Mouse (Mus musculus): ENCODE results near the gene AW822073. TPM values are rescaled to one million over a fixed set of nuclear protein-coding genes. Genes with fewer than 3 reads are reported as not detected.
"Not testable (repeated sequence)": the region's sequence is repeated elsewhere in the genome, so short reads cannot be mapped to it uniquely, and the experiment has no call there.

Gene AW822073
- total RNA-seq, 2 experiments from 2014 or later = not detected

- ATAC-seq (replicated peaks; ENCODE audit: low FRiP score, poor library complexity, severe bottlenecking) = not testable (repeated sequence)
Measured at GRCm38 (mm10) chr10:58223972-58224805, 541 bp downstream of the AW822073 start.

- ATAC-seq (replicated peaks; ENCODE audit: low FRiP score, poor library complexity, severe bottlenecking) = not testable (repeated sequence)
Measured at GRCm38 (mm10) chr10:58223161-58223560, 1.6 kb downstream of the AW822073 start.

DNA sequence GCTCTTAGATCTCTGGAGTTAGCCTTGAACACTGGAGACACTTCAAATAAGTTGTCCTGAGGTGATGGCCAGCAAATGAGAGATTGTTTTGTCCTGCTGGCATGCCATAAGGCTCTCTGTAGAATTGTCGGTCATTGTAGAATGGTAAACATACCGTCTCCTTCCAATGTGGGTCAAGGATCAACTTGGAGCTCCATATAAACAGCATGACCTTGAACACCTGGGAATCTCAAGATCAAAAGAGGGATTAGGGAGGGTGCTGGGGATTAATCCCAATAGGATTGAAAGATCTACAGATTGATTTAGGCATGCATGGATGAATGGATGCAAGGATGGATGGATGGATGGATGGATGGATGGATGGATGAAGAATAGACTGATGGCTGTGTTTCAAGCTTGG lies 3.2 kb downstream of the AW822073 start:
- ATAC-seq (replicated peaks; ENCODE audit: low FRiP score, poor library complexity, severe bottlenecking) = not testable (repeated sequence)

GRCm38 (mm10) chr10:58220726-58221125 lies 4.0 kb downstream of the AW822073 start:
- no peak for ATAC-seq (replicated peaks; ENCODE audit: low FRiP score, poor library complexity, severe bottlenecking)

DNA sequence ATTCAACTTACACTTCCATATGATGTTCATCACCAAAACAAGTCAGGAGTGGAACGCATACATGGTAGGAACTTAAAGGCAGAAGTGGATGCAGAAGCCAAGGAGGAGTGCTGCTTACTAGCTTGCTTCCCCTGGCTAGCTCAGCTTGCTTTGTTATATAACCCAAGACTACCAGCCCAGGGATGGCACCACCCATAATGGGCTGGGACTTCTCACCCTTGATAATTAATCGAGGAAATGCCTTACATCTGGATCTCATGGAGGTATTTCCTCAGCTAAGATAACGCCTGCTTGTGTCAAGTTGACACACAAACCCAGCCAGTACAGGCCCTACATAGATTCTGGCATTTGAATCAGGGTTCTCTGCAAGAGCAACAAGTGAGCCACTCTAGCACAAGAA lies 7.4 kb downstream of the AW822073 start:
- no peak for ATAC-seq (replicated peaks; ENCODE audit: low FRiP score, poor library complexity, severe bottlenecking)

DNA sequence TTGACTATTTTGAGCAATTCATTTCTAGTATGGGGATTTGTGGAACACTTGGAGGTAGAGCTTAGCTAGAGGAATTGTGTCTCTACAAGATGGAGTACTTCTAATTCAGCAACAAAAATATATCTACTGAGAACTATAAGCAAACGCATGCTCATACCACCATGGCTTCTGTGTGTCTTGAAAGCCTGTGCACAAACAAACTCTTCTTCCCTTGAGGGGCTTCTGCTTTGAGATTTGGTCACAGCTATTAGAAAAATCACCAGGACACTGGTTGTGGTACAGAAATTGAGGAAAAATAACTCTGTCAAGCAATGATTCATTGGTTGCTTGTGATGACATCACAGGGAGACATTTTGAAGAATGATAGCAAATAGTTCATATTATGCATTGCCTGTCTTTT lies 9.4 kb downstream of the AW822073 start:
- ATAC-seq (replicated peaks; ENCODE audit: low FRiP score, poor library complexity, severe bottlenecking) = no peak

DNA sequence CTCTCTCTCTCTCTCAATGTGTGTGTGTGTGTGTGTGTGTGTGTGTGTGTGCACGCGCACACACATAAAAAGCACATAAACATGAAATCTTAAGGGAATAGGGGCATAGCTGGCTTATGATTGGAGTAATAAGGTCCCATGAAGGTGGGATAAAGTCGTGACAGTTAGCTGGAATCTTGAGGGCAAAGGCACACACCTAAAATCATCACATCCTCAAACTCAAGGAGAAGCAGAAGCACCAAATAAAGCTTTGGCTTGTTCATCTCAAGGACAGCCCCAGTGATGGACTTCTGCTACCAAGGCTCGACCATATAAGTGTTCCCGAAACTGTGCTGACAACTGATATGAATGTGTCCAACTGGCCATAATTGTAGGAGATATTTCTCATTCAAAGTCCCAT lies 9.8 kb downstream of the AW822073 start:
- no peak for ATAC-seq (replicated peaks; ENCODE audit: low FRiP score, poor library complexity, severe bottlenecking)

DNA sequence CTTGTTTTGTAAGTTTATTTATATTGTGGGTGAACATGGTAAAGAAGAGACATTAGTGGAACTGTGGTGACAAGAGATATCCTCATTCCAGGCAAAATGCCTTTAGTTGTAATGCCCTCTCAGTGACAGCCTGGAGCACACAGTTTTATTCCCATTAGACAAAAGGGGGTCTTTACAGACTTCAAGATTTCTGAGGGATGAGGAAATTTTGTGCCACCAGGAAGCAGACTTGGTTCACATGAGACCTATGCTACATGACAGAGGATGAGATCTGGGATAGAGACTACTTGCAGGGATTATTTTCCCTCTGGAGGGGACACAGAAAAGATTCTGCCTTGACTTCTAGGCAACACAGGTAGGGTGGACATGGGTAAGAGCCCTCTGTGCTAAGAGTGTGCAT lies 10.2 kb downstream of the AW822073 start:
- ATAC-seq (replicated peaks; ENCODE audit: low FRiP score, poor library complexity, severe bottlenecking) = no peak

DNA sequence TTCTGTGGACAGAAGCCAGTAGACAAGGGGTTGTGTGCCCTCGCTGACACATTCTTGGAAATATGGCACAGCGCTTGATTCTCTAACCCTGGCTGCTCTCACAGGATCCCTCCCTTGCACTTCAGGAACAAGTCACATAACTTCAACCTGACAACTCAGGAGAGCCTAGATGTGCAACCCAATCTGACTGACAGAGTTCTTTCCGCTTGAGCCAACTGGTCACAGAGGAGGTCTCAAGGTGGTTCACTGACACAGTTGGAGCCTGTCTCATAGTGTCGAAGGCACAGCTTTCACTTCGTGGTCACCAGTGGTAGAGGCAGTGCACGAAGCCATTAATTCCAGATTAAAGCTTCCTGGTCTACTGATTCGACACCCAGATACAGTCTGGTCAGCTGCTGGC lies 12.5 kb downstream of the AW822073 start:
- ATAC-seq (replicated peaks; ENCODE audit: low FRiP score, poor library complexity, severe bottlenecking) = no peak

- ATAC-seq (replicated peaks; ENCODE audit: low FRiP score, poor library complexity, severe bottlenecking) = no peak
Measured at GRCm38 (mm10) chr10:58211213-58211612, 13.5 kb downstream of the AW822073 start.

- ATAC-seq (replicated peaks; ENCODE audit: low FRiP score, poor library complexity, severe bottlenecking) = no peak
Measured at GRCm38 (mm10) chr10:58210514-58210913, 14.2 kb downstream of the AW822073 start.

DNA sequence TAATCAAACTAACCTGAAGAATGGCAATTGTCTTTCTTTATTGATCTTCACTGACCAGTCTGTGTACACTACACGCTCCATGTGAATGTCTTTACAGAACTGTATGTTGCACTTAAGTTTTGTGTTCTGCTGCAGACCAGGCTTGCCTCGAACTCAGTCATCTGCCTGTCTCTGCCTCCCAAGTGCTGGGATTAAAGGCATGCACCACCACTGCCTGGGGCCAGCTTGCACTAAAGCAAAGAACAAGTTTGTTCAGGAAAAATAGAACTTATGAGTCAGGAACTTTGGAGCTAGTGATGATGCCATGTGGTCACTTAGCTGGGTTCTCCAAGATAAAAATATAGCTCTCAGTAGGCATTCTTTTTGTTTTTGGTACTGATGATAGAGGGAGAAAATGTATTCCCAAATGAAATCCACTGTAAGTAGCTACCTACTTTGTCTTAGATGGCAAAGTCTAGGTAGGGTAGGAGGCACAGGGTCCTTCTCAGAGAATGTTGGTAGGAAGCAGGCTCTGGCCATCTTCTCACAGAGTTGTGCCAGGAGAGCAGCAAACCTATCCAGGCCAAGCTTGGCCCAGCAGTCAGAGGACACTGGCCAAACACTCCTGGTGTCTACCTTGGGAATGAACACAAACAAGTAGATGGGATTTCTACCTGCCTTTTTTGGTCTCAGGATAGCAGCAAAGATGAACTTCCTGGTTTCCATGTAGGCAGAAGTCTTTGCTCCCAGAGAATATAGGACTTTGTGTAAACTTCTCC lies 14.8 kb downstream of the AW822073 start:
- ATAC-seq (replicated peaks; ENCODE audit: low FRiP score, poor library complexity, severe bottlenecking) = no peak

- no peak for ATAC-seq (replicated peaks; ENCODE audit: low FRiP score, poor library complexity, severe bottlenecking)
Measured at GRCm38 (mm10) chr10:58206639-58207404, 17.9 kb downstream of the AW822073 start.

GRCm38 (mm10) chr10:58205986-58206385 lies 18.7 kb downstream of the AW822073 start:
- ATAC-seq (replicated peaks; ENCODE audit: low FRiP score, poor library complexity, severe bottlenecking) = no peak

Other genes starting within 250 kb of the AW822073 start
- gene Duxf3, start 7.7 kb upstream of the AW822073 start, total RNA-seq (2015; ENCODE audit: low replicate concordance) = not detected in 2 replicates
- not detected in 2 replicates for gene Duxf3, start 7.7 kb upstream of the AW822073 start, total RNA-seq (2017; ENCODE audit: low replicate concordance)
- not detected in 2 replicates for gene Gm4981, start 11.8 kb upstream of the AW822073 start, total RNA-seq (2015; ENCODE audit: low replicate concordance)
- gene Gm4981, start 11.8 kb upstream of the AW822073 start, total RNA-seq (2017; ENCODE audit: low replicate concordance) = not detected in 2 replicates
- gene Gcc2, start 30.6 kb upstream of the AW822073 start, total RNA-seq (2015; ENCODE audit: low replicate concordance) = 10.5 and 30.6 TPM in 2 replicates
- gene Gcc2, start 30.6 kb upstream of the AW822073 start, total RNA-seq (2017; ENCODE audit: low replicate concordance) = 11.6 and 11.8 TPM in 2 replicates
- 67.8 and 80.5 TPM in 2 replicates for gene Lims1, start 98.5 kb upstream of the AW822073 start, total RNA-seq (2015; ENCODE audit: low replicate concordance)
- 37.5 and 42.2 TPM in 2 replicates for gene Lims1, start 98.5 kb upstream of the AW822073 start, total RNA-seq (2017; ENCODE audit: low replicate concordance)
- 126 and 148 TPM in 2 replicates for gene Ranbp2, start 222.0 kb upstream of the AW822073 start, total RNA-seq (2015; ENCODE audit: low replicate concordance)
- gene Ranbp2, start 222.0 kb upstream of the AW822073 start, total RNA-seq (2017; ENCODE audit: low replicate concordance) = 169 and 178 TPM in 2 replicates